Mouse (Mus musculus): ENCODE measurements at regions not wholly inside any gene's neighbourhood (a gene's known extent, or its start where the extent isn't known, plus 50 kb on each side); places are given as distances from the start of the nearest gene placed in this dataset.

- TF ChIP-seq CTCF (IDR thresholded peaks at IDR 0.05; ENCODE audit: low read depth) (no peak), EP300 (IDR thresholded peaks at IDR 0.05; ENCODE audit: low read depth) (no peak)
Observed at GRCm38 (mm10) chr11:28655169-28655846, 71.2 kb upstream of the Ccdc85a start.
